Mouse (Mus musculus): ENCODE measurements around the gene Rab39. TPM values are rescaled to one million over a fixed set of nuclear protein-coding genes. Genes with fewer than 3 reads are reported as not detected.
A peak's percentile ranks its signal among the peaks of the same experiment; 100 is the strongest.

Rab39 gene
- 0.12 and 0.15 TPM in 2 replicates for polyA plus RNA-seq (2014; fragmentation: Nextera tagmentation; extraction: Ambion mirVana)

GRCm38 (mm10) chr9:53705992-53706696, at the start of gene Rab39:
TSS of gene Rab39 (minus strand) at chr9:53706232.
- no peaks in the 10 kb centered on the region for H3K36me3 ChIP-seq (ENCODE audit: control insufficient read depth, insufficient read depth, low read length)
- H3K9me3 ChIP-seq (ENCODE audit: control insufficient read depth, low read length) = no peaks in the 10 kb centered on the region
- 0 out of 2 replicates have a peak, but pooled peaks cover 5% of the 10 kb centered on the region for H3K27me3 ChIP-seq (ENCODE audit: control insufficient read depth, insufficient read depth, low read length)
- peak within 1 kb of the TSS; percentile 75 for H3K4me2 ChIP-seq (ENCODE audit: low read length)
- peak; percentile 83 for ATAC-seq (ENCODE audit: insufficient number of reproducible peaks, insufficient read depth, low FRiP score, low read depth)
- no peak within 1 kb of the TSS for H3K27ac ChIP-seq (replicated peaks in 1 of 2; ENCODE audit: control insufficient read depth in 1 of 2, insufficient read depth in 1 of 2, low read depth in 2 of 2, low read length in 2 of 2)
- no peak within 1 kb of the TSS for H3K9ac ChIP-seq (ENCODE audit: low read length)
- peak within 1 kb of the TSS; percentile 34 to 54 for H3K4me3 ChIP-seq (ENCODE audit: control insufficient read depth in 1 of 2, insufficient read depth in 1 of 2, low read depth in 1 of 2, low read length in 2 of 2)
- H3K4me1 ChIP-seq (ENCODE audit: control insufficient read depth in 2 of 2, insufficient read depth in 2 of 2, low read length in 2 of 2) = peaks cover 5 to 10% of the 10 kb centered on the region in 2 experiments; a peak in 2 of 4 replicates
- 1% methylated on average over 49 of the region's 49 CpGs for WGBS

DNA sequence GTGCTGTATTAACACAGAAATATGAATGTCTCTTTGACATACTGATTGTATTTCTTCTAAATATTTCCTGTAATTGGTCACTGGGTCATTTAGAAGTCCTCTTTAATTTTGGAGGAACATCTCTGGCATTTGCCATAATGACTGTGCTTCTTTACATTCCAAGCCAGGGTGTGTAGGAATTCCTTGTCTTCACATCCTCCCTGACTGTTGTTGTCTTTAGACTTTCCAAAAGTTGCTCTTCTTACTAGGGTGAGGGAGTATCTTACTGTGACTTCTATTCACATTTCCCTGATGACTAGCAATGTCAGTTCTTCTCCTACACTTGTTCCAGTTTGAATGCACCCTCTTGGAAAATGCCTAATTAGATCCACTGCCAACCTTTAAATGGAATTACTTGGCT, 48.8 kb upstream of the Rab39 start:
- H3K9ac ChIP-seq (ENCODE audit: low read length) = no peak overlapping the region

DNA sequence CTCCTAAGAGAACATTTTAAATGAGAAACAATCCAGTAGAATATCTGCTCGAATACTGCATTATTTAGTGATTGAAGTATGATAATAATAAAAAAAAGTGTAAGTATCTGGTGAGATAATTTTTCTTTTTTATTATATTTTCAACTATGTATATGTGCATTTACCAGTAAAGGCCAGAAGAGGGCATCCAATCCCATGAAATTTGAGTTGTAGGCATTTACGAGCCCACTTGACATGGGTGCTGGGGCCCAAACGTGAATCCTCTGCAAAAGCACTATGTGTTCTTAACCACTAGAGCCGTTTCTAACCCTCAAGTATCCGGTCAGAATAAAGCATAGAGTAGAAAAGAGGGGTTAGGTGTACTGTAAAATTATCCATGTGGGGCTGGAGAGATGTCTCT, 44.9 kb upstream of the Rab39 start:
- 40% methylated on average over 5 of the region's 5 CpGs for WGBS
- peaks cover 5% of the 10 kb centered on the region; the same call in 1 of the 2 replicates for H3K27me3 ChIP-seq (ENCODE audit: control insufficient read depth, insufficient read depth, low read length)
- no peaks in the 10 kb centered on the region for H3K9me3 ChIP-seq (ENCODE audit: control insufficient read depth, low read length)
- H3K4me1 ChIP-seq (ENCODE audit: control insufficient read depth in 2 of 2, insufficient read depth in 2 of 2, low read length in 2 of 2) = no peaks in the 10 kb centered on the region
- no peak overlapping the region for H3K9ac ChIP-seq (ENCODE audit: low read length)
- no peak overlapping the region for H3K4me3 ChIP-seq (ENCODE audit: control insufficient read depth in 1 of 2, insufficient read depth in 1 of 2, low read depth in 1 of 2, low read length in 2 of 2)
- no peak overlapping the region for H3K27ac ChIP-seq (replicated peaks in 1 of 2; ENCODE audit: control insufficient read depth in 1 of 2, insufficient read depth in 1 of 2, low read depth in 2 of 2, low read length in 2 of 2)
- H3K36me3 ChIP-seq (ENCODE audit: control insufficient read depth, insufficient read depth, low read length) = no peaks in the 10 kb centered on the region
- no peak overlapping the region for H3K4me2 ChIP-seq (ENCODE audit: low read length)
- ATAC-seq (ENCODE audit: insufficient number of reproducible peaks, insufficient read depth, low FRiP score, low read depth) = no peak

More for the DNA sequence above, 48.8 kb upstream of the Rab39 start:
- H3K4me3 ChIP-seq (ENCODE audit: control insufficient read depth in 1 of 2, insufficient read depth in 1 of 2, low read depth in 1 of 2, low read length in 2 of 2) = no peak overlapping the region
- H3K4me1 ChIP-seq (ENCODE audit: control insufficient read depth in 2 of 2, insufficient read depth in 2 of 2, low read length in 2 of 2) = no peaks in the 10 kb centered on the region
- H3K9me3 ChIP-seq (ENCODE audit: control insufficient read depth, low read length) = no peaks in the 10 kb centered on the region
- no peak for ATAC-seq (ENCODE audit: insufficient number of reproducible peaks, insufficient read depth, low FRiP score, low read depth)
- H3K27ac ChIP-seq (replicated peaks in 1 of 2; ENCODE audit: control insufficient read depth in 1 of 2, insufficient read depth in 1 of 2, low read depth in 2 of 2, low read length in 2 of 2) = no peak overlapping the region
- no peak overlapping the region for H3K4me2 ChIP-seq (ENCODE audit: low read length)
- no peaks in the 10 kb centered on the region for H3K36me3 ChIP-seq (ENCODE audit: control insufficient read depth, insufficient read depth, low read length)
- H3K27me3 ChIP-seq (ENCODE audit: control insufficient read depth, insufficient read depth, low read length) = peaks cover 5% of the 10 kb centered on the region; the same call in 1 of the 2 replicates

- Histone ChIP-seq H3K36me3 (ENCODE audit: control insufficient read depth, insufficient read depth, low read length) (no peaks in the 10 kb centered on the region), H3K9ac (ENCODE audit: low read length) (no peak overlapping the region), H3K27ac (replicated peaks in 1 of 2; ENCODE audit: control insufficient read depth in 1 of 2, insufficient read depth in 1 of 2, low read depth in 2 of 2, low read length in 2 of 2) (no peak overlapping the region), H3K27me3 (ENCODE audit: control insufficient read depth, insufficient read depth, low read length) (peaks cover 1% of the 10 kb centered on the region; the same call in 1 of the 2 replicates), H3K4me2 (ENCODE audit: low read length) (no peak overlapping the region), H3K4me1 (ENCODE audit: control insufficient read depth in 2 of 2, insufficient read depth in 2 of 2, low read length in 2 of 2) (no peaks in the 10 kb centered on the region), H3K9me3 (ENCODE audit: control insufficient read depth, low read length) (no peaks in the 10 kb centered on the region), H3K4me3 (ENCODE audit: control insufficient read depth in 1 of 2, insufficient read depth in 1 of 2, low read depth in 1 of 2, low read length in 2 of 2) (no peak overlapping the region)
- 84% methylated on average over 13 of the region's 13 CpGs for WGBS
- ATAC-seq (ENCODE audit: insufficient number of reproducible peaks, insufficient read depth, low FRiP score, low read depth) = no peak
These were observed 44.4 kb upstream of the Rab39 start for GRCm38 (mm10) chr9:53750411-53750810.

- ATAC-seq (ENCODE audit: insufficient number of reproducible peaks, insufficient read depth, low FRiP score, low read depth) = no peak
- WGBS = 39% methylated on average over 3 of the region's 3 CpGs
- Histone ChIP-seq H3K27ac (replicated peaks in 1 of 2; ENCODE audit: control insufficient read depth in 1 of 2, insufficient read depth in 1 of 2, low read depth in 2 of 2, low read length in 2 of 2) (no peak overlapping the region), H3K9ac (ENCODE audit: low read length) (no peak overlapping the region), H3K4me1 (ENCODE audit: control insufficient read depth in 2 of 2, insufficient read depth in 2 of 2, low read length in 2 of 2) (no peaks in the 10 kb centered on the region), H3K4me2 (ENCODE audit: low read length) (no peak overlapping the region), H3K36me3 (ENCODE audit: control insufficient read depth, insufficient read depth, low read length) (no peaks in the 10 kb centered on the region), H3K4me3 (ENCODE audit: control insufficient read depth in 1 of 2, insufficient read depth in 1 of 2, low read depth in 1 of 2, low read length in 2 of 2) (no peak overlapping the region), H3K9me3 (ENCODE audit: control insufficient read depth, low read length) (no peaks in the 10 kb centered on the region), H3K27me3 (ENCODE audit: control insufficient read depth, insufficient read depth, low read length) (no peaks in the 10 kb centered on the region)
These were observed 34.9 kb upstream of the Rab39 start for GRCm38 (mm10) chr9:53740829-53741404.

DNA sequence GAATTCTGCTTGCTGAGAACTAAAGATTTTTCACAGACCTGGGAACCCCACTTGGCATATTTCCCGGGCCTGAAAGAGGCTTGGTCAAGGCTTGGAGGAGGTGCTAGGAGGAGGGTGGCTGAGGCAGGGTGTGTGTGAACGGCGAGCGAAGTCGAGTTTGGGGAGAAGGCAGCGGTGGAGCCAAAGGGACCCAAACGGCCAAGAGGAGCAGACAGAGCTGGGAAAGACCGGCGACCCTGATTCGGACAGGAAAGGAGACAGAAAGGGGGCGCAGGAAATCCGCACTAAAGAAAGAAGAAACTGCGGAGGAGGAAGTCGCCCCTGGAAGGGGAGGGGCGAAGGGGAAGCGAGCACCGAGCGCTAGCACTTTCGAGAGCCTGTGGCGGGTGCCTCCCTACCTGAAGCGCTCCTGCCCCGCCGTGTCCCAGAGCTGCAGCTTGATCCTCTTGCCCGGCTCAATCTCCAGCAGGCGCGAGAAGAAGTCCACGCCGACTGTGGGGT, 491 bp downstream of the Rab39 start:
- Histone ChIP-seq H3K27ac (replicated peaks in 1 of 2; ENCODE audit: control insufficient read depth in 1 of 2, insufficient read depth in 1 of 2, low read depth in 2 of 2, low read length in 2 of 2) (no peak overlapping the region), H3K4me1 (ENCODE audit: control insufficient read depth in 2 of 2, insufficient read depth in 2 of 2, low read length in 2 of 2) (peaks cover 5 to 10% of the 10 kb centered on the region in 2 experiments; a peak in 2 of 4 replicates), H3K4me2 (ENCODE audit: low read length) (peak overlapping the region; percentile 75), H3K9ac (ENCODE audit: low read length) (no peak overlapping the region), H3K9me3 (ENCODE audit: control insufficient read depth, low read length) (no peaks in the 10 kb centered on the region), H3K27me3 (ENCODE audit: control insufficient read depth, insufficient read depth, low read length) (0 out of 2 replicates have a peak, but pooled peaks cover 5% of the 10 kb centered on the region), H3K36me3 (ENCODE audit: control insufficient read depth, insufficient read depth, low read length) (no peaks in the 10 kb centered on the region), H3K4me3 (ENCODE audit: control insufficient read depth in 1 of 2, insufficient read depth in 1 of 2, low read depth in 1 of 2, low read length in 2 of 2) (peak overlapping the region; percentile 34 to 54)
- WGBS = under 1% methylated on average over 28 of the region's 28 CpGs
- ATAC-seq (ENCODE audit: insufficient number of reproducible peaks, insufficient read depth, low FRiP score, low read depth) = no peak; the same call in none of the 2 replicates

DNA sequence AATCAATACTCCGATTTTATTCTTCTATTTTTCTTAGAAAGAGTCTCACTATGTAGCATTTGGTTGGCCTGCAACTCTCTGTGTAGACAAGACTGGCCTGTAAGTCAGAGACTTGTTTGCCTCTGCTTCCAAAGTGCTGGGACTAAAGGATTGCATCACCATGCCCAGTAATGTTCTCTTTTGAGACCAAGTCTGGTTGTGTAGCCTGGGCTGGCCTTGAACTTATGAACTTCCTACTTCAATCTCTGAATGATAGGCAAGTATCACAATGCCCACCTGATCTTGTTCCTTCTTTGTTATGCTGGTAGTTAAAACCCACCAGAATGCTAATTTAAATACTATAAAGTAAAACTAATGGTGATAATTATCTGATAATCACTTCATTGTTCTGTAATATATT, 3.0 kb downstream of the Rab39 start:
- H3K9me3 ChIP-seq (ENCODE audit: control insufficient read depth, low read length) = no peaks in the 10 kb centered on the region
- H3K27ac ChIP-seq (replicated peaks in 1 of 2; ENCODE audit: control insufficient read depth in 1 of 2, insufficient read depth in 1 of 2, low read depth in 2 of 2, low read length in 2 of 2) = no peak overlapping the region
- H3K4me3 ChIP-seq (ENCODE audit: control insufficient read depth in 1 of 2, insufficient read depth in 1 of 2, low read depth in 1 of 2, low read length in 2 of 2) = no peak overlapping the region
- H3K36me3 ChIP-seq (ENCODE audit: control insufficient read depth, insufficient read depth, low read length) = no peaks in the 10 kb centered on the region
- H3K9ac ChIP-seq (ENCODE audit: low read length) = no peak overlapping the region
- 0 out of 2 replicates have a peak, but pooled peaks cover 5% of the 10 kb centered on the region for H3K27me3 ChIP-seq (ENCODE audit: control insufficient read depth, insufficient read depth, low read length)
- ATAC-seq (ENCODE audit: insufficient number of reproducible peaks, insufficient read depth, low FRiP score, low read depth) = no peak
- H3K4me2 ChIP-seq (ENCODE audit: low read length) = no peak overlapping the region
- H3K4me1 ChIP-seq (ENCODE audit: control insufficient read depth in 2 of 2, insufficient read depth in 2 of 2, low read length in 2 of 2) = peaks cover 5 to 10% of the 10 kb centered on the region in 2 experiments; a peak in 2 of 4 replicates
- 69% methylated on average over 1 of the region's 1 CpGs for WGBS

Data from heart, embryonic 14.5 days (tissue).